Mouse (Mus musculus) liver, adult 2 months (tissue): Measurements from ENCODE around the gene Nop53.

ENCODE experiments used
- CTCF ChIP-seq: fragments of 200-500 bp; IDR thresholded peaks from 2 replicates; pipeline ENCODE4 v1.5.1; 2011; ENCODE audit warnings: low read depth, low read length, control low read depth
- POLR2A ChIP-seq: fragments of 200-500 bp; IDR thresholded peaks from 2 replicates; pipeline ENCODE4 v1.6.1; 2011; ENCODE audit warnings: low read length, control low read depth; ENCODE audit not compliant: insufficient read depth; ENCODE audit errors: extremely low read depth

DNA sequence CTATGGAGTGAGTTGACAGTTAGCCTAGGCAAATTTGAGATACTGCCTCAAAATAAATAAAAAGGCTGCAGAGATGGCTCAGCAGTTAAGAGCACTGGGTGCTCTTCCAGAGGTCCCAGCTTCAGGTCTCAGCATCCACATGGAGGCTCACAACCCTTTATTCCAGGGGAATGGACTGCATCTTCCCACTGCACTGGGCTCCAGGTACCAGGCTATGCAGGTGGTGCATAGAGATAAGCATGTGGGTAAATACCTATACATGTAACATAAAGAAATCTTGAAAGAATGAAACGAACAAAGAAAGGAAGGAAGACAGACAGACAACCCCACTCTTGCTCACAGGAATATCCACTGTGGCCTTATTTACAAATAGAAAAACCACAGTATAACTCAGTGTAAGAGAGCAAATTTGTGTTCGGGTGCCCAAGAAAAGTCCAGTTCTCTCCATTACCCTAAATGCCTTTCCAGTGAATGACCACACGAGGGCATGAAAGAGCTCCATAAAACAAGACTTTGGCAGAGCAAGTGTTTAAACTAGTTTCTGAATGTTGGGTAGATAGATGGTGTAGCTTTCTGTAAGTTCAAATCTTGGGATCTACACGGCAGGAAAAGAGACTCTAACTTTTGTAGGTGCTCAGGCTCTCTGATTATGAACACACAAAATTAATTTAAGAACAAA lies 37.0 kb upstream of the Nop53 start:
- TF ChIP-seq CTCF (peak; percentile 51), POLR2A (no peak)
